Mouse (Mus musculus): Measurements from ENCODE around the gene Ccdc167. TPM values are rescaled to one million over a fixed set of nuclear protein-coding genes. Genes with fewer than 3 reads are reported as not detected.

Gene Ccdc167
- 13.6 and 14.0 TPM in 2 replicates for polyA plus RNA-seq (2012)

GRCm38 (mm10) chr17:29716732-29717445 lies at the start of gene Ccdc167:
Gene Ccdc167, minus strand, starts transcription at chr17:29717044.

DNA sequence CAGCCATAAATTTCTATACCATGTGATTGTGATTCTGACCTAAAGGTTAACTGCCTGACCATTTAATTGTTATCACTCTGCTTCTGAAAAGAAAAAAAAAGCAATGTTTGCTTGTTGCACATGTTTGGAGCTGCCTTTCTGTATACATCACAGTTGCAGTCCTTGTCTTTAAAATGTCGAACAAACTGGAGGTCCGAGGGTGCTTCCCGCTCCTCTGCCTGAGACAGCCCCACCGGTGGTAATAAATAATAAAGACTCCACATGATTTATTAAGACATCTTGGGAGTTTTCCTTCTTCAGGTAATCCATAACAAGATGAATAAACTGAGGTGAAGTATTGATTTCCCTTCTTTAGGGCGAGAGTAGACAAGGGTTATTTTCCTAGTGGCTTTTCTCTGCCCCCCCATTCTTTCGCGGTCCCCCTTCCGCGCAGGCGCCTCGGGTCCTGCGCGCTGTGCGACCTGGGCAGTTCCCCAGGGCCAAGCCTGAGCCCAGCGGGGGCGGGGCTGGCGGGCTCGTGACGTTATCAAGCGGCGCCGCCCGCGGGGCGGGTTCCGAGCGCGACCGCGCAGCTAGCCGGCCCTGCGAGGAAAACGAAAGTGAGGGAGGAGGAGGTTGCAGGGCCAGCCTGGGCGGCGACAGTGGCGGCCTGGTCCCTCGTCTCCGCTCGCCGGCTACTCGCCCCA lies 56.6 kb downstream of the Ccdc167 start, which contains the start of gene Cmtr1:
Cmtr1 (plus strand) TSS at position 520 of the 686 bp plus-strand sequence.

Other genes with a start within 250 kb of the Ccdc167 start
- 323 and 395 TPM in 2 replicates for gene Pim1, start 226.3 kb downstream of the Ccdc167 start, polyA plus RNA-seq (2012)
- not detected in 2 replicates for gene Gm17657, start 167.4 kb downstream of the Ccdc167 start, polyA plus RNA-seq (2012)
- 30.7 and 32.3 TPM in 2 replicates for gene Tbc1d22b, start 167.3 kb downstream of the Ccdc167 start, polyA plus RNA-seq (2012)
- 0.18 TPM in 1 of 2 replicates, not detected in the other for gene Tmem217, start 164.7 kb downstream of the Ccdc167 start, polyA plus RNA-seq (2012)
- 31.6 and 38.4 TPM in 2 replicates for gene Rnf8, start 102.3 kb downstream of the Ccdc167 start, polyA plus RNA-seq (2012)
- gene Gm28043, start 102.2 kb downstream of the Ccdc167 start, polyA plus RNA-seq (2012), result 0.34 and 0.35 TPM in 2 replicates
- 69.2 and 71.1 TPM in 2 replicates for gene Cmtr1, start 56.4 kb downstream of the Ccdc167 start, polyA plus RNA-seq (2012)